Mouse (Mus musculus) spleen, adult 12 weeks (tissue): Measurements from ENCODE around the gene Med16.
A peak's percentile ranks its signal among the peaks of the same experiment; 100 is the strongest.

Experiments
- DNase-seq: peaks from one replicate; pipeline ENCODE4 v3.0.0; 2022; ENCODE audit warnings: low spot score

Gene Med16

GRCm38 (mm10) chr10:79932736-79933135, 24.0 kb upstream of the Med16 start:
- no peak for DNase-seq

- DNase-seq, result no peak
These were observed 23.1 kb upstream of the Med16 start for GRCm38 (mm10) chr10:79931797-79932196.

GRCm38 (mm10) chr10:79930826-79931186, 22.1 kb upstream of the Med16 start:
- no peak for DNase-seq

- no peak for DNase-seq
These were observed 21.5 kb upstream of the Med16 start for GRCm38 (mm10) chr10:79929967-79930825.

GRCm38 (mm10) chr10:79928907-79929701, 20.4 kb upstream of the Med16 start:
- DNase-seq, result no peak

GRCm38 (mm10) chr10:79928030-79928694, 19.4 kb upstream of the Med16 start:
- no peak for DNase-seq

GRCm38 (mm10) chr10:79927324-79928029, 18.8 kb upstream of the Med16 start:
- peak; percentile 47 for DNase-seq

- peak; percentile 80 for DNase-seq
These were observed 18.0 kb upstream of the Med16 start, which contains the start of gene Arid3a for GRCm38 (mm10) chr10:79926491-79927323. TSS of gene Arid3a (plus strand) at chr10:79927043.

- peak; percentile 38 for DNase-seq
These were observed 17.2 kb upstream of the Med16 start for GRCm38 (mm10) chr10:79925785-79926490.

- peak; percentile 90 for DNase-seq
These were observed 16.5 kb upstream of the Med16 start for GRCm38 (mm10) chr10:79924998-79925784.

GRCm38 (mm10) chr10:79921572-79921971, 12.8 kb upstream of the Med16 start:
- no peak for DNase-seq

- DNase-seq, result no peak
These were observed 12.3 kb upstream of the Med16 start, which contains the start of gene R3hdm4 for GRCm38 (mm10) chr10:79920958-79921535. TSS of gene R3hdm4 (minus strand) at chr10:79921208.

- DNase-seq, result no peak
These were observed 11.6 kb upstream of the Med16 start for GRCm38 (mm10) chr10:79920056-79920890.

- no peak for DNase-seq
These were observed 10.6 kb upstream of the Med16 start for GRCm38 (mm10) chr10:79919251-79919849.

GRCm38 (mm10) chr10:79918231-79919078, 9.7 kb upstream of the Med16 start:
- no peak for DNase-seq

GRCm38 (mm10) chr10:79917532-79918100, 8.9 kb upstream of the Med16 start:
- DNase-seq, result no peak
